Mouse (Mus musculus): ENCODE data around the gene Nek2.

Gene Nek2

DNA sequence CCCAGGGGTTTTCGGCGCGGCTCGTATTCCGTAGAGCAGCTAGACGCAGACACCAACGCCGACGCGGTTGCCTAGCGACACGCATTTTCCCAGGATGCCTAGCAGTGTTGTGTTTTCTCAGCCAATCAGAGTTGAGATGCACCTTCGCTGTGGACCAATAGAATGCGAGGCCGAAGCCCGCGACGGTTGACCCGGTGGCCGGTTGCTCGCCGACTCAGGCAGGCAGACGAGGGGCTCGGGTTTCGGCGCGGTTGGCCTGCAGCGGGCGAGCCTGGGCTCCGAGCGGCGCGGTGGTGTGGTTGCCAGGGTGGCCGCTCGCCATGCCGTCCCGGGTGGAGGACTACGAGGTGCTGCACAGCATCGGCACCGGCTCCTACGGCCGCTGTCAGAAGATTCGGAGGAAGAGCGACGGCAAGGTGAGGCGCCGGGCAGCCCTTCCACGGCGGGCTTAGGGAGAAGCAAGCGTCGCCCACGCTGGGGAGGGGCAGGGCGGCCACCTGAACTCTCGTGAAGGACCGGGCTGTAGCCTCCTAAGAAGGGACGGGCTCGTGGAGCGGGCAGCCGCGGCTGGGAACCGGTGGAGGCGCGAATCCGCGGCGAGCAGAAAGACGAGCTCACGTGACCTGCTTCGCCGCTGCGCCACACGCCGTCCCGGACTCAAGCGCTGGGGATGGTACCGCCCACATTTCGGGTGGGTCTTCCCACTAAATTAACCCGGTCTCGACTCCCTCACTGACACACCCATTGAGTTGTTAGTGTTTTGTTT, at the start of gene Nek2:
Gene Nek2, plus strand, starts transcription at position 119 of the 766 bp plus-strand sequence.
- peak; percentile 97 for DNase-seq (ENCODE audit: low spot score)

DNA sequence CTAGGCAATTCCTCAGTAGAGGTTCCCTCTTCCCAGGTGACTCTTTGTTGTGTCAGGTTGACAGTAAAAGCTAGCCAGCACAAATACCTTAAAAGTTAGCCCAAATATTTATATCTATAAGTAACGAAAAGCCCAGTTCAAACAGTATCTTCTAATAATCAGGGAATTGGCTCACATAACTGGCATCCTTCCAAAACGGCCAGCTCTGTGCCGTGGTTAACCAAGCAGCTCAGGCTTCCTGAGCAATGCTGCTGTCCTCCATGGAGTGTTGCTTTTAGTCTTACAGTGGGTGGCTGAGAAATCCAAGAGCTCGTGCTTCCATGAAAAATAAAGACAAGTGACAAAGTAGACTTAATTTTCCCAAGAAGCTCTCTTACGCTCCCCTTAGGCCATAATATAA, 47.1 kb upstream of the Nek2 start:
- no peak for DNase-seq (ENCODE audit: low spot score)

DNA sequence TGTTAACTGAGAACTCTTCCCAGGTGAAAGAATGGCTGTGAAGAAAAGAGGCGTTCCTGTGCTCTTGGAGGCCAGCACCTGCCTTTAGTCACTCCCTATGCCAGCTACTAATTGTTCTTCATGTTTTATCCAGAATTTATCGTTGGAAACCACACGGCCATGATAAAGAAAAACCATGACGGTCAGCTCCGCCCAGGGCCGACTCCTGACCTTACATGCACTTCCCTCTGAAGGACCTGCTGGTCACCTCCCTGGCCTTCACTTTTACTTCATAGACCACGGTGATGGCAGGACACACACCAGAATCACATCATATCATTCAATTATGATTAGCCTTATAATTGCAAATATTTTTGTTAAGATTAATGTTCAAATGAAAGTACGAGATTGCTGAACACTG, 46.1 kb upstream of the Nek2 start:
- no peak for DNase-seq (ENCODE audit: low spot score)

DNA sequence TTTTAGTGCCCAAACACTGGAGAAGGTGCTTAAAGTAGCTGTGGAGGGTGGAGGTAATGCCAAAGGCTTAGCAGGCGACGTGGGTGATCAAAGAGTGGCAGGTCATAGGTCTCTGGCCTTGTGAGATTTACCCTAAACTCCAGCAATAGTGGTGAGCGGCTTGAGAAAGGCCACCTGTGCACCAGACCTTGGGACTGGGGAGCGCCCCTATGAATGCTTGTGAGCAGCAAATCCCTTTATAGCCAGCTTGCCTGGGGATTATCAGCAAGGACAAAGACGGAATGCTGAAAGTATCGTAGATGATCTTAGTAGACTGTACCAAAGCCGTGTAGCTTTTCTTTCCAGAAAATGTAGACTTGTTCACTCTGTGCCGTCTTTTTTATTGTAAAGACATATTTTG, 43.7 kb upstream of the Nek2 start:
- no peak for DNase-seq (ENCODE audit: low spot score)

DNA sequence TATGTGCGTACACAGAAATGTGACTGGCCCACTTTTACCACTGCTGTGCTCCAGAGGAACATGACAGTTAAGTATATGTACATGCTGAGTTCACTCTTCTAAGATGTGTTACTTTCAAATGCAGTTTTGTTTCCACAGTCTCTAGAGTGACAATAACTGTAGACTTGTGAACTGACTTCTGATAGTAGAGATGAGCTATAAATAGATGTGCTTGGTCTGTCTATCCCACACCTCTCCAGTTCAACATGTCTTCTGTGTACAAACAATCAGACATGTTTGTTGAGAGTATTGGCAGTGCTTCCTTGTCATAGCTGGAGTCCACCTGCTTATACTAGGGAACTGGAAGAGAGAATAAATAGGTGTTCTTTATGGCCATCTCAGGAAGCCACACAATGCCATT, 40.8 kb upstream of the Nek2 start:
- no peak for DNase-seq (ENCODE audit: low spot score)

DNA sequence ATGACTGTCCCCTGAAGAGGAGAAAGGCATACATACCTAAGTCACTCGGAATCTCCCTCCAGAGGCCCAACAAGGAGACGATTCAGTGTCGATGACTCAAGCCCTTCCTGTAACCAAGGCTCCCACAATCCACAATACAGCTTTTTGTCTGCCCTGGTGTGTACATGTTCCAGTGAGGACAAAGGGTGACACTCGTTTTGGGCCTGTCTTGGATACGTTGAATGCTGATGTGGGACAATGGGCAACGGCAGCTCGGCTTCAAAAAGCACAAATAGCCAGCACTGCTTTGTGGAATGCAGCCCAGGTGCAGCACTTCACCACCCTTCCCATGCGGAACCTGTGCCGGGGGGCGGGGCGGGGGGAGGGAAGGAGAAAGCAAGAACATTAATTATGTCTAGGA, 36.1 kb upstream of the Nek2 start:
- no peak for DNase-seq (ENCODE audit: low spot score)

DNA sequence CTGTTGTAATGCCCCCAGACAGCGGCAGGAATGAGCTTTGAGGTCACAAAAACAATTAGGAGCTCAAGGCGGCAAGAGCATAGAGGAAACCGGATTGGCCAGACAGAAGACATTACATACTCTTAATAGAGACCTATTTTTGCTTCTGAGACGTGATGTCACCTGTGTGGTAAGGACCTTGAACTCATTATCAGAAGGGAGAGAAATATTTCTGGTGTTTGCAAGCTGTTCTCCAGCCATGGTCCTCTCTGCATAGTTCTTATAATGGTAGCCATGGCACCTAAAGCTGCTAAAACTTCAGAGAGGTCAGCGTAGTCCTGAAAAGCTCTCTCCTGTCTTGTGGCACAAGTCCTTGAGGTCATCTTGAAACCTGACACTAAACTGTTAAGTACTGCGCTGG, 35.0 kb upstream of the Nek2 start:
- no peak for DNase-seq (ENCODE audit: low spot score)

DNA sequence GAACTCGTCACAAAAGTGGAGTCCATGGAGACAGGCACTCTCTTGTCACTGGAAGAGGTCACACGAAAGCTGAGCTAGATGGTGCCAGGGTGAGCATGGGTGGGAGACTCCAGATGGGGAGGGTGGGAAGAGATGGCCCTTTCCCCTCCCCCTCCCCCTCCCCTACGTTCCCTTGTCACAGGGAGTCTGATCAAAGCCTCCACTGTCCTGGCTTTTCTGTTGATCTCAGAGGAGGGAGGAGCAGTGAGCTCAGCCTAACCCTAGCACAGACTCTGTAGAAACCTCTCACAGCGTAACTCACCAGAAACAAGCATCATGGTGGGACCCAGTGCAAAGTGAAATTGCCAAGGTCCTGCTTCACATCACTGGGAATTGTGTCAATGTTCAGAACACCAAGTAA, 33.9 kb upstream of the Nek2 start:
- no peak for DNase-seq (ENCODE audit: low spot score)

DNA sequence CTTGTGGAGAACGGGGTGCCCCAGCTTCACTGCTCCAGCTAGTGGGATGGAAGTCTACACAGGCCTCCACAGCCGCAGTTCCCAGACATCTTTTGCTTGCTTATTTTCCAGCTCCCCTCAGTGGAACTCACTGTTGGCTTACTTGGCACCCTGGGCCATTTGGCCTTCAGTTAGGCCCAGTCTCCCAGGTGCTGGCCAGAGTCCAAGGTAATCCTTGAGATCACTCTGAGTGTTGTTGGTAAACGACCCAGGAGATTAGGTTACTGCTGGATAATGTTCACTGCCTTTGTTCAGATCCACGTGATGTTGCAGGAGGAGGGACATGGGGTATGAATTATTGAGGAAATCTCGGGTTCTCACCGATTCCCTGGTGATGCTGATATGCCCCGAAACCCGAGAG, 28.3 kb upstream of the Nek2 start:
- no peak for DNase-seq (ENCODE audit: low spot score)

DNA sequence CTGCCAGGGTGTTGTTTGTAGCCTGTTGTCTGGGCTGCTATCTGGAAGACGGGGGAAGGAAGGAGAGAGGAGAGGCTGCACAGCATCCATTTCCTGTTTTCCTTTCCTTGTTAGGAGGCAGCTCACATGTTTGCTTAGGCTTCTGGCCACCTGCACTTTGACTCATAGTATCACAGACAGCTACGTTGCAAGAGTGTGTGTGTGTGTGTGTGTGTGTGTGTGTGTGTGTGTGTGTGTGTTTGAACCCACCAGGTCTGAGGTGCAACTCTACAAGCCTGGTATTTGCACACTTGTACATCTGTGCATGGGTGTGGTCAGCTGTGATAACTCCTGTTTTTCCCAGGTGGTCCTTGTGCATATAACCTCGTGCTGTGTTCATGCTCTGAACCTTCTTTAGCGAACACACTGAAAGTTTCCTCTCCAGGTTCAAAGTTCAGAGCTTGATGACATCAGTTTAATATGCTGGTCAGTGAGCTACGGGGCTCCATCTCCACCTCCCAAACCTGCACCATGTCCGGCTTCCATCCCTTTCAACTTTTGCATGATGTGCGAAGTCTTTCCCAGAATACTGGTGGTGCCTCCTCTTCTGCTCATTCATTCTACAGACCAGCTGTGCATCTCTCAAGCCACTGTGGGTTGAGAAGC, 27.2 kb upstream of the Nek2 start:
- DNase-seq (ENCODE audit: low spot score): peak; percentile 11

DNA sequence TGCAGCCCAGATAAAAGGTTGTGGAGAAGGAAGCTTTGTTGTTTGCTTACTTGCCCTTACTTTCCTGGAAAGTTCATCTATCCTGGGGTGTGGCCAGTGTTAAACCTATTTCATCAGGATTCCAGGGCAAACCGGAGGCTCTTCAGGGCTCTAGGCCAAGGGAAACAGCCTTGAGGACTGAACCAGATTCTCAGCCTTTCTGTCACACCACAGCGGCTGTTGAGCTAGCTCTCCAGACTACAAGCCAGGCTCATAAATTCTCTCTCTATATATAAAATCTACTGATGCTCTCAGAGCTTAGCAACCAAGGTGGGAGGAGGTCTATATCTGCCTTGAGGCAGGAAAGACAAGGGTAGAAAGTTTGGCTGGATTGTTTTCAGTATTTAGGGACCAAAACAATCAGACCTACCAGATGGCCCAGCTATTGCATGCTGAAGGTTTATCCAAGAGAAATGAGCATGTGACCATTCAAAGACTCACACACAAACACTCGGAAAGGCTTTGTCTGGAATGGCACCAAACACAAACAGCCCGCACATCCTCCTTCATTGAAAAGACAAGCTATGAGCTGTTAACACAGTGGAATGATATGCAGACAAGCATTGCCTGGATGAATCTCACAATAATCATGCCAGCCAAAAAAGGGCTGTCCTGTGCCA, 24.9 kb upstream of the Nek2 start:
- DNase-seq (ENCODE audit: low spot score): no peak

DNA sequence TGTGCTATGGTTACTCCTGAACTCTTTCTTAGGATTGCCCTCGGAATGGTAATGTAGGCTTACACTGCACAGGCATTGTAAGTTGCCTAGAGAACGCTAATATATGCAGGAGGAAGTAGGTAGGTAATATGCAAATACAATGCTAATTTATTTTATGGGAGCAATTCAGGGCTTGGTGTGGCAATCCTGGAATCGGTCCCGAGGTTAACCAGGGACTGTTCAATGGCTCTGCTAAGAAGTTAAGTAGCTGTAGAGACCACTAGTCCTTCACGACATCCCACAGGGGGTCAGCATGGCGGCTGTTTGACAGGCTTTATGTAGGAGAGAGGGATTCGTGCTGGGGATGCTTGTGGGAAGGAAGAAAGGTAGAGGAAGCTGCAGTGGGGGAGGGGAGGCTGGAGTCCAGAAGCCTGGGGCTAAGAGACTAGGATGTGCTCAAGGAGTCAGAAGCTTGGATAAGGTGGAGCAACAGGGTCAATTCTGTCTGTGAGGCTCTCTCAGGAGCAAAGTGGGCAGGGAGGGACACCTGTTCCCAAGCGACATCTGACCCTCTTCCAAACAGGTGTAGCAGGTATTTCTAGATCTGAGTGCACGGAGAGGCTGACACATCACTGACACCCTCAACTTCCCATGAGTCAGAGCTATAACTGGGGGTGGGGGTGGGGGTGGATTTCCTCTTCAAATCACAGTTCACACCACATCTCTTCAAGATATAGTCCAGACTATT, 19.0 kb upstream of the Nek2 start:
- DNase-seq (ENCODE audit: low spot score): peak; percentile 72

DNA sequence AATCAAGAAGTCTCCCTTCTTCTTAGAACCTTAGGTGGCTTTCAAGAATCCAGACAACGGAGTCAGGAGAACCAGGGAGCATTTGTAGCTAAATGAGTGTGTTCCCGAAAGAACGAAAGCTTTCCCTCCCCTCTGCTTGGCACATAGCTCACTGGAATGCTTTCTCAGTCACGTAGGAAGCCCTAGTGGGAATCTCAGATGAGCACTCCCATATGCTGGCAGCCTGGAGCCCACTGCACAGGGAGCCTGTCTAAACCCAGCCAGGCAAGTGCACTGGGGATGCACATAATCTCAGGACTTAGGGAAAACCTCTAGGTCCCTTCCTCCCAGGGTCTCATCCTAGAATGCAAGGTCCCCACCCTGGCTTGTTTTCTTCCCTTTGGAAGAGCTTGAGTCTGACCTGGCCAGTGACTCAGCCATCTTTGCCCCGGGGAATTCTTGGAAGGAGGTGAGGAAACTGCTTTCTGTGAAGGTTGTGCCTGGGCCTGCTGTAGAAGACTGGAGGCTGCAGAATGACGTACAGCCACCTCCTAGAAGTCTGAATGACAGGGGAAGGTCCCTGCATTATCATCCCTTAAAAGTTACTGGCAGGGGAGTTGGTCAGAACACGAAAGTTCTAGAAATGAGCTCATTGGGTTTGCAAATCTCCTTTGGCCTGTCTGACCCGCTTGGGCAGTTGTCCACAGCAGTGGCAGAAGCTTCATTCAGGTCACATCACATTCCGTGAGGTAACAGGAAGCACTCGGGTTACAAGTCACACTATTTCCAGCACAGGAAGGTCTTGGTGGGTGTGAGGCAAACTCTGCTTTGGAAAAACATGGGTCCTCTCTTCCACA, 18.2 kb upstream of the Nek2 start:
- peak; percentile 54 for DNase-seq (ENCODE audit: low spot score)

DNA sequence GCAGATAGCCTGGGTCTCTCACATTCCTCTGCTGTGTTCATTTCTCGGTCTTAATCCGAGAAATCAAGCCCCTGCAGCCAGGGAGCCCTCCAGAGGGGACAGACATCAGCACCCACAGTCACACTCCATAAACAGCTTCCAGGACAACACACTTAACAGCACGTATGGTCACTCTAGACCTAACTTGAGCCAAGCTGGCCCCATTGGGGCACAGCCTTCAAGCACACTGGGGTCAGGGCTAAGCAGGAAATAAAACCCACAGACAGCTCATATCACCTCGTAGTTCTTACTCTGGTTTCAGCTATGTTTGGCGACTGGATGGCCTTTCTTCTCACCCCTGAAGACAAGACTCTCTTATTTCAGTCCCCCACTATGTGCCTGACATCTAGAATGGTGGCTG, 16.5 kb upstream of the Nek2 start:
- no peak for DNase-seq (ENCODE audit: low spot score)

DNA sequence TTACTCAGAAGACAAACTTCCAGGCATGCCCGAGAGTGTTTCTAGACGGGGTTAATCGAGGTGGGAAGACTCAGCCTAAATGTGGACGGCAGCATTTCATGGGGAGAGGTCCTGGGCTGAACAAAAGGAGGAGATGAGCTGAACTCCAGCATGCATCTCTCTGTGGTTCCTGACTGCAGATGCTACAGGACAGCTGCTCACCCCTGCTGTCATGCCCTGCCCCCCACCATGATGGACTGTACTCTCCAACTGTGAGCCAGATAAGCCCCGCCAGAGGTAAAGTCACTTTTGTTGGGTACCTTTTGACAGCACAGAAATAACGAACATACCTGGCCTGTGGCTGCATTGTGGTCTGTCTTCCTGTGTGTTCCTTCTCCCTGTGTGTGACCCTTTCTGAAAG, 15.5 kb upstream of the Nek2 start:
- DNase-seq (ENCODE audit: low spot score): no peak

DNA sequence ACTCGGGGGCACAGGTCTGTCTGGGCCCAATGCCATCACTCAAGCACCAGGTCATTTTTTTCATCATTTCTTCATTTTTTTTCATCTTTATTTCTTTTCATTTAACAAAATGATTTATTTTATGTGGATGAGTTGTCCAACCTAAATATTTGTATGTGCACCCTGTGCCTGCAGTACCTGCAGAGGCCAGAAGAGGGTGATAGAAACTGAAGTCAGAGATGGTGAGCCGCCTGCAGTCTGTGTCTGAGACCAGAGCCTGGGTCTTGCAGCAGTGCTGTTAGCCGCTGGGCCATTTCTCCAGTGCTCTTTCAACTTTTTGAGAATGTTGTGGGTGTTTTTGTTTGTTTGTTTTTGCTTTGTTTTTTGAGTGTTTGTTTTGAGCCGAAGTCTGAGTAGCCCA, 14.5 kb upstream of the Nek2 start:
- no peak for DNase-seq (ENCODE audit: low spot score)

DNA sequence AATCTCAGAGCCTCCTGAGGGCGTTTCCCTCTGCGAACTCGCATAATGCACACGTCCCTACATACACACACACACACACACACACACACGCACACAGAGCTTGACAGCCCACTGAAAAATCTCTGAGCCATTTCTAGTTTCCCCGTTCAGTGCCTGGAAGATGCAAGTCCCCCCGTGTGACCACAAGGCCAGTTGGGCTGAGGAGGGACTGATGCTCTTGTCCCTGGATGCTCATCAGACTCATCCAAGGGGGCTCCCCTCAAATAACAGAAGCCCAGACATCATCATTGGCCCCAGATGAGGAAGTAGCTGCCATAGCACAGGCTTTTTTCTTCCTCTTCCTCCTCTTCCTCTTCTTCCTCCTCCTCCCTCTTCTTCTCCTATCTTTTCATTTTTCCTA, 13.3 kb upstream of the Nek2 start:
- DNase-seq (ENCODE audit: low spot score): no peak

DNA sequence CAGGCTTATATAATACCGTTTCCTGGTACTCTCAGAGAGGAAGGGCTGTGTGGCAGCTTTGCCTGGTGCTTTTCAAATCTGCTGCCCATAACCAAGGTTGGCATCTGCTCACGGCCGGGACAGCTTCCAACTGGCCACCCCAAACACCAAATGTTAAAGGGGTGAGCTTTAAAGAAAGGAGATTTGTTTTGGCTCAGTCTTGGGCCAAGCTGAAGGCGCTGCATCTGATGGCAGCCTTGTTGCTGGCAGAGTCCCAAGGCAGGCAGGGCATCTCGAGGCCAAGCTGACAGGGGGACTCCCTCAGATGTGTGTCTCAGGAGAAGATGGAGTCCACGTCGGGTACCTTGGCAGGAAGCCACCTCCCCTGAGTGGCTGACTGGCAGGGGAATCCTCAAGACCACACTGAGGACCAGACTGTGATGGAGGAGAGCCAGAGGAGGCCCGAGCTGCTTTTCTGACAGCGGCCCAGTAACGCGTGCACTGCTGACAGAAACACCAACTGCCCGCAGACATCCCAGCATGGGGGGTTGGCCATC, 12.5 kb upstream of the Nek2 start:
- peak; percentile 11 for DNase-seq (ENCODE audit: low spot score)

DNA sequence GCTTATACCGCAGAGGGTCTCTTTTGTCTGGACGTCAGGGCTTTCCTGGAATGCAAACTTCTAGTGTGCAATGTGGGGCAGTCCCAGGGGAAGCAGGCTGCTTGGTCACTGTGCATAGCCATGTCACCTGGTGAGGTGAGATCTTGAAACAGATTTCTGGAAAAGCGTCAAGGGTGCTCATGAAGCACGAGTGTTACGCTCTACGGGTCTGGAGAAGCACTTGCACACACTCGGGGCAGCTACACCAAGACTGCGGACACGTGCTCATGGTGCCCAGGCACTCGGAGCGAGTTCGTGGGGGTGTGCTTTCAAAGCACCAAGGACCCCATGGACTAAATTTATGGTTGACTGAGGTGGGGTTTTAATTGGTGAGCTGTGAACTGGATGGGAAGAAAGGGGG, 9.5 kb upstream of the Nek2 start:
- DNase-seq (ENCODE audit: low spot score): no peak

DNA sequence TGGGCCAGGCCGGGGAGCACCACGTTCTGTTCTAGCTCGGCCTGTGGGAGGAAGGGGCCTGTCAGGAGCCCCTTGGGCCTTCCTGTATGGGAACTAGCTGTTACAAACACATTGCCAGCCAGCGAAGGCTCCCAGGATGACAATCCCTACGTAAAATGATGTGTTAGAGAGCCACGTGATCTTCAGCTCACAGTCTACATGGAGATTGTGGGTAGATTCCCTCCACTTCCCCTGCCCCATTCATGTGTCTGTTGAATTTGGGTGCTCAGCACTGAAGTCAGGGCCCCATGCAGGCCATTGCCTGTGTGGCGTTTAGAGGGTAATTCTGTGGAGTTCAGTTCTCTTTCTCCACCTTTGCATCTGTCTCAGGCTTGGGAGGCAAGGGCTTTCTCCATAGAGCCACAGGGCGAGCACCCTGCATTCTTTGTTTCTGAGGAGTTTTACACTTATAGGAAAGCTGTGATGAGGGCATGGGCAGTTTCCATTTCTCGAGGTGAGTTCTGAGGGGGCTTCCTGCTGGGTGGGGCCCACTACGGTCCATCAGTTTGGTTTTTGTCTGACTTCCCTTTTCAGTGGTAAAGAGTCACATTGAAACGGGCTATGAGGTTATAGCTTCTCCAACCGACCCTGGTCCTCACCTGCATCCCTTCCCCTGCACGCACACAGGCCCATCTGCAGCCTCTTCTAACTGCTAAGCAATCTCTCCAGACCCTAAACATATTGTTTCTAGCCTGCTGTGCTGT, 8.1 kb upstream of the Nek2 start:
- DNase-seq (ENCODE audit: low spot score): no peak

DNA sequence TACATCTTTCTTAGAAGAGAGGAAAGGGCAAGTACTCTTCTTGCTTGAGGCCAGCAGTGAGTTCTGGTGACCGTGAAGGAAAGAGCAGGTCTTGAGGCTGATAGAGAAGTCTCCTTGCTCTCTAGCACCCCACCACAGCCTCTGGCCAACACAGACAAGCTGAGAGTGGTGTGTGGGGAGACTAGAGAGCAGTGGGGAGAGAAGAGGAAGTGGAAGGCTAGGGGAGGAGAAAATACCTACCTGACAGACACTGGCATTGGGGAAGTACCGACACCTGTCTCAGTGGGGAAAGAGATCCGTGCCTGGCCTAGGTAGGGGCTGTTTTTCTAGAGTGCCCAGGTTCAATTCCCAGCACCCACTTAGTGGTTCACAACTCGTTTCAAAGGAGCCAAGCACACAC, 7.0 kb upstream of the Nek2 start:
- DNase-seq (ENCODE audit: low spot score): no peak
